Mouse (Mus musculus) intestine, postnatal 0 days (tissue): ENCODE measurements around the gene Anks4b. TPM values are rescaled to one million over a fixed set of nuclear protein-coding genes. Genes with fewer than 3 reads are reported as not detected.

ENCODE experiments used
- ATAC-seq: fragments of 200-750 bp; cut with Nextera tagmentation; 2 replicates; pipeline ENCODE4 v1.8.0; 2017; ENCODE audit warnings: mild to moderate bottlenecking, moderate TSS enrichment, moderate library complexity
- H3K27ac ChIP-seq: fragments of 300-500 bp; sonication (generic); 2 replicates; pipeline ENCODE4 v1.5.1; 2014; ENCODE audit warnings: mild to moderate bottlenecking, low read depth, low read length, moderate library complexity
- H3K27me3 ChIP-seq: fragments of 300-500 bp; sonication (generic); replicated peaks from 2 replicates; pipeline ENCODE4 v1.6.1; 2014; ENCODE audit warnings: low read length, mixed read lengths; ENCODE audit not compliant: control insufficient read depth, insufficient read depth
- H3K36me3 ChIP-seq: fragments of 300-500 bp; sonication (generic); 2 replicates; pipeline ENCODE4 v1.6.1; 2014; ENCODE audit warnings: mild to moderate bottlenecking, moderate library complexity; ENCODE audit not compliant: control insufficient read depth, insufficient read depth
- H3K4me1 ChIP-seq: fragments of 300-500 bp; sonication (generic); replicated peaks from 2 replicates; pipeline ENCODE4 v1.6.1; 2014; ENCODE audit warnings: antibody characterized with exemption, low read length, mixed read lengths; ENCODE audit not compliant: control insufficient read depth, insufficient read depth
- H3K4me2 ChIP-seq: fragments of 300-500 bp; sonication (generic); replicated peaks from 2 replicates; pipeline ENCODE4 v1.6.1; 2014; ENCODE audit warnings: low read depth, mild to moderate bottlenecking, moderate library complexity
- H3K4me3 ChIP-seq: fragments of 300-500 bp; sonication (generic); 2 replicates; pipeline ENCODE4 v1.5.1; 2014; ENCODE audit warnings: low read depth, low read length
- H3K9ac ChIP-seq: fragments of 300-500 bp; sonication (generic); 2 replicates; pipeline ENCODE4 v1.6.1; 2014; ENCODE audit warnings: mild to moderate bottlenecking, low read depth, low read length
- H3K9me3 ChIP-seq: fragments of 300-500 bp; sonication (generic); 2 replicates; pipeline ENCODE4 v1.6.1; 2016; ENCODE audit warnings: mixed run types; ENCODE audit not compliant: control insufficient read depth
- CTCF ChIP-seq: sonication (generic); IDR thresholded peaks from 2 replicates; pipeline ENCODE4 v1.5.1; 2016; ENCODE audit warnings: low read depth, mild to moderate bottlenecking, control low read depth, antibody characterized with exemption, moderate library complexity
- WGBS: fragments of 180-500 bp; shearing (Covaris S2); extraction: QIAGEN DNeasy Blood & Tissue Kit; methylation state at CpG from one replicate; pipeline ENCODE4 v1.1.7; 2014; 5-methylcytosine and 5-hydroxymethylcytosine counted together
- polyA plus RNA-seq: library from polyadenylated mRNA; unstranded; fragments of >200 nt; fragmentation: Nextera tagmentation; extraction: Ambion mirVana; gene quantifications from 2 replicates; pipeline ENCODE4 v1.2.1, GENCODE M21; 2015

The Anks4b gene
- polyA plus RNA-seq, 1 experiment from 2014 or later, result 23.0 TPM

GRCm38 (mm10) chr7:120181401-120182230, 8.0 kb downstream of the Anks4b start:
- Histone ChIP-seq H3K4me3 (no peak overlapping the region), H3K4me1 (peaks cover 2% of the 10 kb centered on the region; the same call in 1 of the 2 replicates), H3K9ac (no peak overlapping the region), H3K36me3 (peaks cover 16% of the 10 kb centered on the region; the same call in 1 of the 2 replicates), H3K4me2 (no peak overlapping the region), H3K9me3 (no peaks in the 10 kb centered on the region), H3K27ac (no peak overlapping the region), H3K27me3 (no peaks in the 10 kb centered on the region)
- no peak for TF ChIP-seq CTCF
- no peak for ATAC-seq
- WGBS, result 90% methylated on average over 4 of the region's 4 CpGs

- peaks cover 16% of the 10 kb centered on the region; the same call in 1 of the 2 replicates for H3K36me3 ChIP-seq
- ATAC-seq, result no peak
Measured at GRCm38 (mm10) chr7:120182891-120183290, 9.2 kb downstream of the Anks4b start.

GRCm38 (mm10) chr7:120188946-120189345, 15.3 kb downstream of the Anks4b start:
- ATAC-seq, result peak; percentile 4; the same call in 1 of the 2 replicates
- Histone ChIP-seq H3K4me1 (no peaks in the 10 kb centered on the region), H3K36me3 (0 out of 2 replicates have a peak, but pooled peaks cover 4% of the 10 kb centered on the region), H3K27me3 (no peaks in the 10 kb centered on the region), H3K4me2 (no peak overlapping the region), H3K4me3 (no peak overlapping the region), H3K27ac (peak overlapping the region; percentile 35), H3K9me3 (no peaks in the 10 kb centered on the region), H3K9ac (no peak overlapping the region)
- TF ChIP-seq CTCF, result no peak
- WGBS, result 79% methylated on average over 5 of the region's 5 CpGs

More at GRCm38 (mm10) chr7:120182891-120183290, 9.2 kb downstream of the Anks4b start:
- Histone ChIP-seq H3K4me3 (no peak overlapping the region), H3K9me3 (no peaks in the 10 kb centered on the region), H3K4me2 (no peak overlapping the region), H3K27me3 (no peaks in the 10 kb centered on the region), H3K9ac (no peak overlapping the region), H3K4me1 (0 out of 2 replicates have a peak, but pooled peaks cover 2% of the 10 kb centered on the region), H3K27ac (no peak overlapping the region)
- no peak for TF ChIP-seq CTCF

- TF ChIP-seq CTCF, result peak; percentile 61
- ATAC-seq, result peak; percentile 89
- Histone ChIP-seq H3K27me3 (no peaks in the 10 kb centered on the region), H3K4me2 (0 out of 2 replicates have a peak overlapping the region, but pooled peaks have one; percentile 32), H3K27ac (peak overlapping the region; percentile 60), H3K4me1 (no peaks in the 10 kb centered on the region), H3K9ac (no peak overlapping the region), H3K4me3 (no peak overlapping the region), H3K9me3 (no peaks in the 10 kb centered on the region), H3K36me3 (no peaks in the 10 kb centered on the region)
- WGBS, result 28% methylated on average over 8 of the region's 8 CpGs
Measured at GRCm38 (mm10) chr7:120189369-120190149, 15.9 kb downstream of the Anks4b start.

- no peaks in the 10 kb centered on the region for H3K4me1 ChIP-seq
Measured at GRCm38 (mm10) chr7:120190150-120190665, 16.6 kb downstream of the Anks4b start.

GRCm38 (mm10) chr7:120192207-120192606, 18.5 kb downstream of the Anks4b start:
- no peak for TF ChIP-seq CTCF
- WGBS, result 44% methylated on average over 3 of the region's 3 CpGs

More at GRCm38 (mm10) chr7:120190150-120190665, 16.6 kb downstream of the Anks4b start:
- Histone ChIP-seq H3K4me3 (no peak overlapping the region), H3K4me2 (peak overlapping the region; percentile 32; the same call in 1 of the 2 replicates), H3K9ac (no peak overlapping the region), H3K27ac (peak overlapping the region; percentile 60), H3K27me3 (no peaks in the 10 kb centered on the region), H3K36me3 (no peaks in the 10 kb centered on the region), H3K9me3 (no peaks in the 10 kb centered on the region)
- WGBS, result 14% methylated on average over 8 of the region's 8 CpGs
- no peak for TF ChIP-seq CTCF
- ATAC-seq, result peak; percentile 58

More at GRCm38 (mm10) chr7:120192207-120192606, 18.5 kb downstream of the Anks4b start:
- Histone ChIP-seq H3K27me3 (no peaks in the 10 kb centered on the region), H3K27ac (no peak overlapping the region), H3K36me3 (no peaks in the 10 kb centered on the region), H3K9ac (no peak overlapping the region), H3K4me3 (no peak overlapping the region), H3K4me1 (no peaks in the 10 kb centered on the region), H3K9me3 (no peaks in the 10 kb centered on the region), H3K4me2 (no peak overlapping the region)
- no peak for ATAC-seq
